Mouse (Mus musculus): Measurements from ENCODE around the gene Babam2. TPM values are rescaled to one million over a fixed set of nuclear protein-coding genes. Genes with fewer than 3 reads are reported as not detected.
A peak's percentile ranks its signal among the peaks of the same experiment; 100 is the strongest.

The Babam2 gene
- polyA plus RNA-seq, 1 experiment from 2014 or later: 53.2 TPM

DNA sequence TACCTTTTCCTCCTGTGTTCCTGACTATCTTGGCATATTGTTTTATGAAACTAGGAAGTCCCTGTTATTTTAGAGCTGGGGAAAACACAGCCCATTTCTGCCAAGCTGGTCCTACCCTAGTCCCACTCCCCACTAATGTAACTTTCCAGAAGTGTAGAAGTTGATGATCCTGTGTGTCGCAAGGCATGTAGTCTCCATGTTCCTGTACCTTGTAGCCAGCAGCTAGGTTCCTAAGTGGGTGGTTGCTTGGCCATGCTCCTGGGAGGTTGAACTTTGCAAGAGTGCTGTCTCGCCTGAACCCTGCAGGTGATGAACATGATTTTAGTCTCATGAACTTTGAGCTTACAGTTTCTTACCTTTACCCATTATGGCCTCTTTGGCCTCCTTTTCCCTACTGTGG is 211.3 kb downstream of the Babam2 start:
- no peak for ATAC-seq (replicated peaks)
- WGBS: 91% methylated on average over 2 of the region's 2 CpGs
- no peaks in the 10 kb centered on the region for H3K27me3 ChIP-seq (replicated peaks)
- no peak overlapping the region for H3K4me3 ChIP-seq
- H3K27ac ChIP-seq: no peak overlapping the region
- no peak overlapping the region for H3K9ac ChIP-seq
- H3K9me3 ChIP-seq: no peaks in the 10 kb centered on the region
- H3K4me2 ChIP-seq: no peak overlapping the region
- H3K36me3 ChIP-seq (replicated peaks): no peaks in the 10 kb centered on the region
- H3K4me1 ChIP-seq: no peaks in the 10 kb centered on the region

DNA sequence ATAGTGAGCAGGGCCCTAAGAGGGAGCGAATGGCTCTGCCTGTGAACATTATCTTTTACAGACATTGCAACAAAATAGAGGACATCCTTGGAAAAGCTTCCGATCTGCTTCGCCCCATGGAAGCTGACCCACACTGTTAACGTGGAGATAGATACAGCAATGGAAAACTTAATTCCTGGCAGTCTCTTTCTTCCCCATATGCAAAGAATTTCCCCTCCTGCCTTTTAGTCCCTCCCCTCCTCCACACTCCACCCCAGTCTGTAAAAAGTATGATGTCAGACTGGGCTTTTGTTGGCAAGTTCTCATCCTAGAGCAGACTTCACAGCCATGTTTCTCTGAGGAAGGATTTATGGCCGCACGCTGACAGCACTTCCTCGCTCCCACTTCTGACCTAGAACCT is 218.8 kb downstream of the Babam2 start:
- H3K36me3 ChIP-seq (replicated peaks): no peaks in the 10 kb centered on the region
- ATAC-seq (replicated peaks): no peak
- no peak overlapping the region for H3K9ac ChIP-seq
- no peaks in the 10 kb centered on the region for H3K9me3 ChIP-seq
- no peak overlapping the region for H3K27ac ChIP-seq
- H3K4me2 ChIP-seq: no peak overlapping the region
- H3K27me3 ChIP-seq (replicated peaks): no peaks in the 10 kb centered on the region
- H3K4me1 ChIP-seq: no peaks in the 10 kb centered on the region
- H3K4me3 ChIP-seq: no peak overlapping the region
- WGBS: 84% methylated on average over 7 of the region's 7 CpGs

DNA sequence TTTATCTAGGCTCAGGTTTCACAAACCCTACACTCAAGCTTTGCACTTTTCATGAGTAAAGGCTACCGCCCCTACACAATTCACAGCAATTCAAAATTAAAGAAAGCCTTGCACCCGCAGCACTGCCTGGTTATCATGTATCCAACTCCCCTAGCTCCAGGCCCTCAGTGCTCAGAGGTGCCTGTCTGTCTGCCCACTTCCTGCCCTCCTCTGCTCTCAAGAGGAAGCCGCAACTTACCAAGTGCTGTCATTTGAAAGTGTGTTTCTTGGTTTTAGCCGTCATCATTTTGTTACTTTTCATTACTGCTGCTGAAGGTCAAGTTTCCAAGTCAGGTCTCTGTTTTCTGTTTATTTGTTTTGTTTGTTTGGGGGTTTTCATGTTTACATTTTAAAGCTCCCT is 221.1 kb downstream of the Babam2 start:
- Histone ChIP-seq H3K4me3 (no peak overlapping the region), H3K27ac (no peak overlapping the region), H3K36me3 (replicated peaks) (no peaks in the 10 kb centered on the region), H3K9me3 (no peaks in the 10 kb centered on the region), H3K4me2 (no peak overlapping the region), H3K4me1 (no peaks in the 10 kb centered on the region), H3K27me3 (replicated peaks) (no peaks in the 10 kb centered on the region), H3K9ac (no peak overlapping the region)
- no peak for ATAC-seq (replicated peaks)
- WGBS: 97% methylated on average over 4 of the region's 4 CpGs

DNA sequence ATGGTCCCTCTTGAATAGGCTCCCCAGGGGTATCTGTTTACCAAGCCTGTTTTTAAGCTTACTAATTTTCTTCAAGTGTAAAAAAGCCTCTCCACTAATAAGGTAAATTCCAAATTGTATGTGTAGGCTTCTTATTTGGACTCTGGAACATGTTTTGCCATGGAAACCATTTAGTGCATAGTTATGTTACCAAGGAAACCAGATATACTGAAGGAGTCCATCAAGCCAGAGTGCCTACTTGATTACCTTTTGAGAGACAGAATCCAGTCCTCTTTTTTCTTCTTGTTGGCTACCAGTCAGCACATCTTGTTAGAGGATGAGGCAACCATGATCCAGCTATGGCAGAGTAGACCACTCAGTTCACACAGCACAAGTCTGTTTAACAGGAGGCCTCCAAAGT is 222.6 kb downstream of the Babam2 start:
- no peak for ATAC-seq (replicated peaks)
- H3K27ac ChIP-seq: no peak overlapping the region
- H3K27me3 ChIP-seq (replicated peaks): no peaks in the 10 kb centered on the region
- H3K9ac ChIP-seq: no peak overlapping the region
- no peaks in the 10 kb centered on the region for H3K36me3 ChIP-seq (replicated peaks)
- no peaks in the 10 kb centered on the region for H3K9me3 ChIP-seq
- no peaks in the 10 kb centered on the region for H3K4me1 ChIP-seq
- no peak overlapping the region for H3K4me2 ChIP-seq
- no peak overlapping the region for H3K4me3 ChIP-seq

DNA sequence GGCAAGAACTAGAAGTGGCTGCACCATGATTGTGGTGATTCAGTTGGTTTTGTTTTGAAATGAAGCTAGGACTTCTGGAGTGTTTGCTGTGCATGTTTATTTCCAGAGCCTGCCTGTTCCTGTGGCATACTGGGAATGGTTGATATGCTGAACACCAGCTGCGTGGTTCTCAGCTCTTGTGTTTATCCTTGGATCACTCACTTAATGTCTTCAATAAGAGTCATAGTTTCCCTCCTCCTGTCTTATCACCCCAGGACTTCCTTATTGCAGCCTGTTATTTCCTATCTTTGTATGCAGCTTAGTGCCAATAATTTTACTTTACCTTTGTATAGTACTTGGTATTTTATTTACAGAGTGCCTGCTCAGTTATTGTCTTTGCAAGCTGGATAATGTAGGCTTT is 223.4 kb downstream of the Babam2 start:
- H3K27ac ChIP-seq: no peak overlapping the region
- no peak overlapping the region for H3K4me2 ChIP-seq
- no peak for ATAC-seq (replicated peaks)
- no peaks in the 10 kb centered on the region for H3K4me1 ChIP-seq
- no peaks in the 10 kb centered on the region for H3K36me3 ChIP-seq (replicated peaks)
- H3K4me3 ChIP-seq: no peak overlapping the region
- H3K9me3 ChIP-seq: no peaks in the 10 kb centered on the region
- no peaks in the 10 kb centered on the region for H3K27me3 ChIP-seq (replicated peaks)
- WGBS: 77% methylated on average over 1 of the region's 1 CpGs
- H3K9ac ChIP-seq: no peak overlapping the region

DNA sequence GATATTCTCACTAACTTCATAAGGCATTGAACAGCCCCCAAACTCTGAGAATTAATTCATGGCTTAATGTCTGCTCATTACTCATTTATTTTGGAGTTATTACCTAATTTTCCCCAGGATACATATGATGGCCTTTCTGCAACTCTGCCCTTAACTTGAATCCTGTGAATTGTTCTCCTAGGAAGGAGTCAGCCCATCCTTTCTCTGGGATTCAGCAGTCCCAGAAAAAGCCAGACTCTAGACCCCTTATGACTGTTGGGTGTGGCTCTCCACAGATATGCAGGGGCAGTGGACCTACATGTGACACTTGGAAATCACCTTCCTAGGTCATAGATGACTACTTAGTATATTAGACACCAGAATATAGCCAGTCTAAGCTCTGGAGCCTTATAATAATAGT is 226.6 kb downstream of the Babam2 start:
- H3K9ac ChIP-seq: no peak overlapping the region
- no peaks in the 10 kb centered on the region for H3K9me3 ChIP-seq
- H3K4me2 ChIP-seq: no peak overlapping the region
- no peaks in the 10 kb centered on the region for H3K36me3 ChIP-seq (replicated peaks)
- no peaks in the 10 kb centered on the region for H3K4me1 ChIP-seq
- no peak overlapping the region for H3K4me3 ChIP-seq
- no peak overlapping the region for H3K27ac ChIP-seq
- no peak for ATAC-seq (replicated peaks)
- no peaks in the 10 kb centered on the region for H3K27me3 ChIP-seq (replicated peaks)

DNA sequence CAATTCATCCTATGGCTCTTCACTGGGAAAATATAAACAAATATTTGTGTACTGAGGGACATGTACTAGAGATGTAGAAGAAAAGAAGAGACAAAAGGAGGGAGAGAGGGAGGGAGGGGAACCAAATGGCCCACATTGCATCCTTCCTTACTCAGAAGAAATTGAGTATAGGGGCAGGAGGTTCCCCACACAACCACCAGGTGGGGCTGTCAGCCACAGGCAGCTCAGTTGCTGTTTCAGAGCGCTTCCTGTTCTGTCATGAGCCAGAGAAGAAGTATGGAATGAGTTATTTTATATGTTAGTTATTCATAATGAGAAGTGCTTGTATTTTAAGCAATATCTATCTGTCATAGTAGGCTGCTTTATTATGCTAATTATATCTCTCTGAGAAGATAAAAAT is 229.1 kb downstream of the Babam2 start:
- Histone ChIP-seq H3K9me3 (no peaks in the 10 kb centered on the region), H3K4me1 (no peaks in the 10 kb centered on the region), H3K36me3 (replicated peaks) (no peaks in the 10 kb centered on the region), H3K27me3 (replicated peaks) (no peaks in the 10 kb centered on the region), H3K9ac (no peak overlapping the region), H3K4me2 (no peak overlapping the region), H3K27ac (no peak overlapping the region), H3K4me3 (no peak overlapping the region)
- 100% methylated on average over 1 of the region's 1 CpGs for WGBS
- ATAC-seq (replicated peaks): no peak

DNA sequence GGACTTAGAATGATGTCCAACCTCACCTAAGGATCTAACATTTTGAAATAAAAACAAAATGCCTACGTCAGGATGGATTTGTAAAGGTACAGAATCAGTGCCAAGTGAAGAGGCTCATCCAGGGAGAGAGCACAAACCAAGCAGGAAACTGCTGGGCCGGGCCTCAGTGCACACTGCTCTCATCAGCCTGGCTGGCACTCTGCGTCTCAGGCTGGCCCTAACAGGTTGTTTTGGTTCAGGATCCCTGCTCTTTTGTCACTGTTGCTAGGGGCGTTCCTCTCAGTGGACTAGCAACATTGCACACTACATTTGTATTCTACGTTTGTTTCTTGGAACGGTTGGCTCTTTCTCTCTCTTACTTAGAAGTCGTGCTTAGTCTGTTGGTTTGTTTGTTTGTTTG is 231.5 kb downstream of the Babam2 start:
- ATAC-seq (replicated peaks): 0 out of 2 replicates have a peak, but pooled peaks have one; percentile 56

DNA sequence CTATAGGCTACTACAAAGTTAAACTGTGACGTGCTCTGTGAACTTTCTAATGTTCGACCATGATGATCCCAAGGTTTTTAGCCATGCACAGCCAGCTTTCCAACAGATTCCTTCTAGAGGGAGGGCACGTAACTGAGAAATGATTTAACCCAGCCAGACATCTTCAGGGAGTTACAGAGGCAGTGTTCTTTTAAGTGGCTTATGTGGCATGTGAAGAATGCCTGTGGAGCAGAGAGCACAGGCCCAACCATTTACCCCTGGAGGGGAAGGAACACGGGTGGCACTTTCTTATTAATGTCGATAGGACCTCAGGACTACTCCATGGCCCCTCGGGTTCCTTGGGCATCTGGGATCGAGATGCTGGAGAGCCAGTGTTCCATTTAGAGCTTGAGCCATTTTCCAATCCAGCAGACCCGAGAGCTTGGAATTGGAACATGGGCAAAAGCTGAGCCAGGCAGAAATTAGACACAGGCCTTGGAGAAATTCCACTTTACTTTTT is 233.7 kb downstream of the Babam2 start:
- Histone ChIP-seq H3K4me2 (no peak overlapping the region), H3K4me1 (no peaks in the 10 kb centered on the region), H3K9me3 (no peaks in the 10 kb centered on the region), H3K36me3 (replicated peaks) (no peaks in the 10 kb centered on the region), H3K27ac (no peak overlapping the region), H3K4me3 (no peak overlapping the region), H3K9ac (no peak overlapping the region), H3K27me3 (replicated peaks) (no peaks in the 10 kb centered on the region)
- WGBS: 86% methylated on average over 8 of the region's 8 CpGs
- no peak for ATAC-seq (replicated peaks)

More for the DNA sequence above, 231.5 kb downstream of the Babam2 start:
- Histone ChIP-seq H3K4me2 (no peak overlapping the region), H3K4me3 (no peak overlapping the region), H3K27ac (no peak overlapping the region), H3K9me3 (no peaks in the 10 kb centered on the region), H3K36me3 (replicated peaks) (no peaks in the 10 kb centered on the region), H3K4me1 (no peaks in the 10 kb centered on the region), H3K9ac (no peak overlapping the region), H3K27me3 (replicated peaks) (no peaks in the 10 kb centered on the region)
- 49% methylated on average over 7 of the region's 7 CpGs for WGBS

DNA sequence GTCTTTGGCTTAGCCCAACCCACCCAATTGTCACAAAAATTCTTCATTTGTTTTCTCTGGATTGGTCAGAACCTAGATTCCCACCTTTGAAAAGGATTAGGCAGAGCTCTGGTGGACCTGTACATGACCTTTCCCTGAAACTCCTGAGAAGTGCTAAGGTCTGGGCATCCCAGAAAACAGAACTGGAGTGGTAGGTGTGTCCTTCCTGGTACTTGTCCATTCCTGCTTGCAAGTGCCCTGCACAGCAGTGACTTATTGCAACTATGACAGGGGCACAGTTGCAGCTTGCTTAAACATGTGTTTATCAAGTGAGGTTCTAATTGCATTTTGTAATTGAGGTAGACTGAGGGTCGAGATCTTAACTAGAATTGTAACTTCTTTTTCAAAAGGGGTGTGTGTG is 234.2 kb downstream of the Babam2 start:
- Histone ChIP-seq H3K36me3 (replicated peaks) (no peaks in the 10 kb centered on the region), H3K4me1 (no peaks in the 10 kb centered on the region), H3K4me3 (no peak overlapping the region), H3K9me3 (no peaks in the 10 kb centered on the region), H3K9ac (no peak overlapping the region), H3K27ac (no peak overlapping the region), H3K4me2 (no peak overlapping the region), H3K27me3 (replicated peaks) (no peaks in the 10 kb centered on the region)
- 95% methylated on average over 1 of the region's 1 CpGs for WGBS
- no peak for ATAC-seq (replicated peaks)

DNA sequence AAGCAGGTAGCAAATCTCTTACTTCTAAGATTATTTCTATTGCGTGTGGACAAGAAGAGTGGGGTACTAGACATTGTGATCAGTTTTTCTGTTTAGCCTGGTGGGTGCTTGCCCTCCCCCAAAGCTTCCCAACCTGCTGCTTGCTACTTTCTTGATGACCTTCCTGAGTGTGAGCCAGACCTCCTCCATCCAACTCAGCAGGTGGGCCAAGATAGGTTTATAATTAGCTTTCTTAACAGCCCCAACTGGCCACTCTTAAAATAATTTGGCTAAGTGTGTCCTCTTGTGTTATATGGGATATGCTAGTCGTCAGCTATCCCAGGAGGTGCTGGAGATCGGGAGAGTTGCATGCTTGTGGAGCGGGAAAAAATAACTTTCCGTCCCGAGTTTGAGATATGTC is 235.8 kb downstream of the Babam2 start:
- Histone ChIP-seq H3K27ac (no peak overlapping the region), H3K4me1 (no peaks in the 10 kb centered on the region), H3K36me3 (replicated peaks) (no peaks in the 10 kb centered on the region), H3K9ac (no peak overlapping the region), H3K27me3 (replicated peaks) (no peaks in the 10 kb centered on the region), H3K4me2 (no peak overlapping the region), H3K9me3 (no peaks in the 10 kb centered on the region), H3K4me3 (no peak overlapping the region)
- WGBS: 91% methylated on average over 6 of the region's 6 CpGs
- ATAC-seq (replicated peaks): no peak

DNA sequence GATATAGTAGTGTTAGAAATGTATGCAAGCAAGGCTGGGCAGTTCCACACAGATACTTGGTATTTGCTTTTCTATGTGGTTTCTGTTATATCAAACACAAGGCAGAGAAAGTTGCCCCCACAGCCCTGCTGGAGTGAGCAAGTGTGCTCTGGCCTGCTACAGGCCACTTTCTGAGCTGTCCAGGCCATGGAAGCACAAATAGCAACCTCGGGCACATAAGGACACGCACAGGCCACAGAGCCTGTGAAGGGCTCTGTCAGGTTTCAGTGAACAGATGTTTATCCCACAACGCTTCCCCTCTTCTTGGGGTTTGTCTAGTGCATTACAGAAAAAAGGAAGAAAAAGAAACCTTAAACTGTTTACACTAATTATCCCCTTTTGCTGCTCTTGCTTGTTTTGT is 236.9 kb downstream of the Babam2 start:
- Histone ChIP-seq H3K27me3 (replicated peaks) (no peaks in the 10 kb centered on the region), H3K4me3 (no peak overlapping the region), H3K36me3 (replicated peaks) (no peaks in the 10 kb centered on the region), H3K4me2 (no peak overlapping the region), H3K4me1 (no peaks in the 10 kb centered on the region), H3K9ac (no peak overlapping the region), H3K27ac (no peak overlapping the region), H3K9me3 (no peaks in the 10 kb centered on the region)
- ATAC-seq (replicated peaks): no peak
- WGBS: 82% methylated on average over 3 of the region's 3 CpGs

DNA sequence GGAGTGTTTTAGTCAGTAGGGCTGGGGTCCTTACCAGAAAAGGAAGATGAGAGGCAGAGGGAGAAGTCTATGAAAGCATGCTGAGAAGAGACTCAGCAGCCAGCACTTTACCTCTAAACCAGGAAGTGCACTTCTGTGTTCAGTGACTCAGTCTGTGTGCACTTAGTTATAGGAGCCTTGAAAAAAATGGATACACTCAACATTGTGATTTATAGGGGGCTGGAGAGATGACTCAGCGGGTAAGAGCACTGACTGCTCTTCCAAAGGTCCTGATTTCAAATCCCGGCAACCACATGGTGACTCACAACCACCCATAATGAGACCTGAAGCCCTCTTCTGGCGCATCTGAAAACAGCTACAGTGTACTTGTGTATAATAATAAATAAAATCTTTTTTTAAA is 238.5 kb downstream of the Babam2 start:
- H3K9ac ChIP-seq: no peak overlapping the region
- H3K4me2 ChIP-seq: no peak overlapping the region
- WGBS: 94% methylated on average over 3 of the region's 3 CpGs
- H3K36me3 ChIP-seq (replicated peaks): no peaks in the 10 kb centered on the region
- no peaks in the 10 kb centered on the region for H3K27me3 ChIP-seq (replicated peaks)
- H3K4me3 ChIP-seq: no peak overlapping the region
- H3K9me3 ChIP-seq: no peaks in the 10 kb centered on the region
- no peak overlapping the region for H3K27ac ChIP-seq
- no peak for ATAC-seq (replicated peaks)
- H3K4me1 ChIP-seq: no peaks in the 10 kb centered on the region

DNA sequence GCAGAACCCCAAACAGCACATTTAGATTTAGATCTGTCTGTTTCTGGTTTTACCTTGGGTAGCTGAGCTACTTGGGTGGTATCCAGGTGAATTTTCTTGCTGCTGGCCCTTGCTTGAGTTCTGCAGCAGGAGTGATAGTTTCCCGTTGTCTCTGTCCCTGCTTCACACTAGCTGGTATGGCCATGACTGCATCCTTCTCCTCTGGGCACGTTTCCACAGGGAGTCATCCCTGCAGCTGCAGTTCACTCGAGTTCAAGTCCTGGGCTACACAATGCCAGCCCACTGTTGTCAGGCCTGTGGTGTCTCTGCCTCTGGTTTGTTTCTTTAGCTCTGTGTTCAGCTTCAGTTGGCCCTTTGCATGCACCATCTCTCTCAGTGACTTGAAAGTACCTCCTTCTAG is 239.0 kb downstream of the Babam2 start:
- Histone ChIP-seq H3K27ac (no peak overlapping the region), H3K9me3 (no peaks in the 10 kb centered on the region), H3K4me2 (no peak overlapping the region), H3K36me3 (replicated peaks) (no peaks in the 10 kb centered on the region), H3K27me3 (replicated peaks) (no peaks in the 10 kb centered on the region), H3K4me3 (no peak overlapping the region), H3K4me1 (no peaks in the 10 kb centered on the region), H3K9ac (no peak overlapping the region)
- 79% methylated on average over 3 of the region's 3 CpGs for WGBS
- no peak for ATAC-seq (replicated peaks)
